Mouse (Mus musculus) ES-E14 (cell line): ENCODE measurements around the gene Mpdu1. TPM values are rescaled to one million over a fixed set of nuclear protein-coding genes. Genes with fewer than 3 reads are reported as not detected.

Experiments
- DNase-seq: peaks from one replicate; pipeline ENCODE4 v3.0.0-alpha.2; 2013; ENCODE audit warnings: low read depth, low spot score
- H3K27ac ChIP-seq: 2 replicates; pipeline ENCODE4 v1.5.1; 2012; ENCODE audit warnings: low read depth, mild to moderate bottlenecking, low read length, moderate library complexity, mixed read lengths; ENCODE audit not compliant: poor library complexity, insufficient read depth, severe bottlenecking
- H3K36me3 ChIP-seq: 2 replicates; pipeline ENCODE4 v1.6.1; 2012; ENCODE audit warnings: mild to moderate bottlenecking, low read length, moderate library complexity, mixed read lengths; ENCODE audit not compliant: control insufficient read depth, poor library complexity, insufficient read depth, severe bottlenecking
- H3K4me1 ChIP-seq, 2 experiments: fragments of 150-350 bp in 1 of 2; sonication (generic) in 1 of 2; 2 replicates each; pipeline ENCODE4 v1.6.1; 2012; ENCODE audit warnings: low read length in 2 of 2, mild to moderate bottlenecking in 1 of 2, mixed read lengths in 1 of 2; ENCODE audit not compliant: control insufficient read depth in 2 of 2, insufficient read depth in 2 of 2, poor library complexity in 1 of 2
- H3K4me3 ChIP-seq, 2 experiments: fragments of 150-350 bp in 1 of 2; sonication (generic) in 1 of 2; 2 replicates each; pipeline ENCODE4 v1.5.1; 2012; ENCODE audit warnings: low read length in 2 of 2, low read depth in 1 of 2, mild to moderate bottlenecking in 1 of 2, mixed read lengths in 1 of 2; ENCODE audit not compliant: insufficient read depth in 1 of 2, poor library complexity in 1 of 2, severe bottlenecking in 1 of 2
- H3K9ac ChIP-seq: 2 replicates; pipeline ENCODE4 v1.6.1; 2012; ENCODE audit warnings: low read depth, mild to moderate bottlenecking, low read length, mixed read lengths; ENCODE audit not compliant: poor library complexity, insufficient read depth, severe bottlenecking
- H3K9me3 ChIP-seq: fragments of 150-350 bp; sonication (generic); 2 replicates; pipeline ENCODE4 v1.6.1; 2012; ENCODE audit warnings: low read depth, mild to moderate bottlenecking, low read length; ENCODE audit not compliant: control insufficient read depth, insufficient read depth
- CHD2 ChIP-seq: IDR thresholded peaks from 2 replicates; pipeline ENCODE4 v1.6.1; 2014; ENCODE audit warnings: mild to moderate bottlenecking, low read depth, low read length, inconsistent platforms
- HCFC1 ChIP-seq: IDR thresholded peaks from 2 replicates; pipeline ENCODE4 v1.6.1; 2012; ENCODE audit warnings: low read length, inconsistent platforms, borderline replicate concordance; ENCODE audit not compliant: insufficient read depth
- MAFK ChIP-seq: IDR thresholded peaks from 2 replicates; pipeline ENCODE4 v1.6.1; 2014; ENCODE audit warnings: mild to moderate bottlenecking, low read depth, low read length, inconsistent platforms; ENCODE audit not compliant: insufficient read depth
- ZC3H11A ChIP-seq: IDR thresholded peaks from 2 replicates; pipeline ENCODE4 v1.6.1; 2012; ENCODE audit warnings: low read depth, mild to moderate bottlenecking, inconsistent platforms, low read length, borderline replicate concordance
- ZNF384 ChIP-seq: IDR thresholded peaks from 2 replicates; pipeline ENCODE4 v1.6.1; 2012; ENCODE audit warnings: low read depth, low read length, inconsistent platforms
- in situ Hi-C, 2 experiments: fragments of 600-800 bp; cut with MboI; formaldehyde crosslinking; loops; one replicate each; pipeline ENCODE4 v1.15.1; 2025; ENCODE audit warnings: low sequenced_read_pairs in 2 of 2, inconsistent platforms in 1 of 2; ENCODE audit not compliant: unreplicated experiment in 2 of 2
- total RNA-seq: library from RNA; depleted of rRNA; stranded (reverse); fragments of 300-350 nt; gene quantifications from 2 replicates; pipeline ENCODE4 v1.2.3, GENCODE M21; 2012; rRNA removed

The Mpdu1 gene
- 258 and 349 TPM in 2 replicates for total RNA-seq

DNA sequence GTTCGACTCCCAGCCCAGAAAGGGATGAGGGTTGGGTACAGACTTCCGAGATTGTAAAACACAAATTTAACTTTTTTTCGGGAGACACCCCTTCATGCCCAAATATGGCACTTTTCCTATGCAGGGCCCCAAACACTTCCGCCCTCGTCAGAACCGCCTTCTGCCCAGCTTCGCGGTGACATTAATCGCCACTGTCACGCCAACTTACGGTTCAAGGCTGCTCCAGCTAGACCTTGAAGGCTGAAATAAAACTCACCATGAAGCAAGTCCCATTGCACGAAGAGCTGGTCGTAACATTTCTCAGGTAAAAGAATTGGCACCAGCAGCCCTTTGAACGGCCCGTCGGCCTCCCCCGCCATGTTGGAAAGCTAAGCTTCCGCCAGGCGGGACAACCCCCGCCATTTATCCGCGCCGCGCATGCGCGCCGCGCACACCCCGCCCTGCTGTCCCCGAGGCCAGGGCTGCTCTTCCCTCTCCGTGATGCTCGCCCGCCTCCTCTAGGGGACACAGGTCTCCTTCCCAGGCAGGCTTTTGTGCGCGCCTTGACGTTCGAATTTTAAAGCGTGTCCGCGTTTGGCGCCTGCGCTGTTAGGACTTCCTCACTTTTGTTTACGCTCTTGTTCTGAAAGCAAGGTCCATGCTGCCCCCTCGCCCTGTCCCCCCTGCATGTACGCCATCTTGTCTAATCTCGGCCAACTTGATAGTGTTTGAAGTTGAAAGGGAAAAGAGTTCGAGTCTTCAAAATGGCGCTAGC is at the start of gene Mpdu1:
Gene Mpdu1, minus strand, starts transcription at position 430 of the 754 bp plus-strand sequence.
- Histone ChIP-seq H3K9me3 (no peaks in the 10 kb centered on the region), H3K36me3 (peaks cover 23% of the 10 kb centered on the region), H3K4me3 (peak within 1 kb of the TSS; percentile 85 to 87), H3K4me1 (peaks cover 0 to 13% of the 10 kb centered on the region in 2 experiments; a peak in 2 of 4 replicates), H3K27ac (peak within 1 kb of the TSS; percentile 96), H3K9ac (peak within 1 kb of the TSS; percentile 94)
- in situ Hi-C loops, result no loop called here
- TF ChIP-seq ZNF384 (peak; percentile 36; the same call in 1 of the 2 replicates), CHD2 (no peak), HCFC1 (peak; percentile 61; the same call in 1 of the 2 replicates), ZC3H11A (no peak), MAFK (no peak)
- DNase-seq, result peak; percentile 90

DNA sequence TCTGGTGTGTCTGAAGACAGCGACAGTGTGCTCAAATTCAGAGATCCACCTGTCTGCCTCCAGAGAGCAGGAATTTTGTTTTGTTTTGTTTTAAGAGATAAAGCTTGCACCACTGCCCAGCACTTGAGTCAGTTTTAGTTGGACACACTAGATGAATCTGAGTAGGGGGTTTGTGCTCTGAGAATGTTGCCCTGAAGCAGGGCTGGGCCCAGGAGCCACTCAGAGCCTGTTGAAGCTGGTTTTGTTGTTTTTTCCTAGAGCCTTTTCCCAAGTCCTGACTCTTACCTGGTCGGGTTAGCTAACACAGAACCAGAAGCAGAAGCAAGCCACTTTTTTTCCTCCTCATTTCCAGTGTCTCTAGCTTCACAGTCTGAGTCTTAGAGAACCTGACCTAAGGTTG is 48.6 kb upstream of the Mpdu1 start:
- no peaks in the 10 kb centered on the region for H3K36me3 ChIP-seq
- H3K9ac ChIP-seq, result peak overlapping the region; percentile 12; the same call in 1 of the 2 replicates
- no peak for TF ChIP-seq CHD2
- TF ChIP-seq ZC3H11A, result no peak
- TF ChIP-seq ZNF384, result no peak
- no peak for TF ChIP-seq HCFC1
- TF ChIP-seq MAFK, result no peak
- no peaks in the 10 kb centered on the region for H3K9me3 ChIP-seq
- peak overlapping the region; percentile 98; the same call in 1 of the 2 replicates for H3K27ac ChIP-seq
- in situ Hi-C loops, result loop anchor here in 1 of 2 experiments (10.0 kb wide), 1 partner anchor 56 kb away; the partner anchor contains the start of gene Sox15
- no peak overlapping the region for H3K4me3 ChIP-seq
- H3K4me1 ChIP-seq, result peaks cover 16 to 21% of the 10 kb centered on the region in 2 experiments
- no peak for DNase-seq

DNA sequence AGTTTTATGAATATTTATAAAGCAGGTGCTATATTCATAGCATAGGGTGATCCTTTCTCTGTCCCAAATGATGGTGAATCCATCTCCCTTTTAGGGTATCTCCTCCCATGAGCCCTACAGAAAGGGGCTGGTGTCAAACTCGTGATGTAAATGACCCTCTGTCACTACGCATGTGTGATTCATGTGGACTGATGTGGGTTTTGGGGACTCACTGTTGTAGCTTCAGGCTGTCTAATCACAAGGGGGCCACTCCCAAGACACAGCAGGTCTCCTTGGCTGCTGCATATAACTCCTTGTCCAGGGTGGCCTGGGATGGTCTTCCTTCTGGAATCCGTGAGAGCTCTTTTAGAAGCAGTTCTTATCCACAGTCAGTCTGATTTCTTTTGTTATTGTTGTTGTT is 48.0 kb upstream of the Mpdu1 start:
- Histone ChIP-seq H3K9me3 (no peaks in the 10 kb centered on the region), H3K27ac (peak overlapping the region; percentile 98), H3K4me3 (no peak overlapping the region), H3K9ac (peak overlapping the region; percentile 63; the same call in 1 of the 2 replicates), H3K4me1 (peaks cover 16 to 21% of the 10 kb centered on the region in 2 experiments), H3K36me3 (no peaks in the 10 kb centered on the region)
- TF ChIP-seq ZC3H11A, result no peak
- no peak for TF ChIP-seq CHD2
- TF ChIP-seq MAFK, result no peak
- TF ChIP-seq ZNF384, result no peak
- TF ChIP-seq HCFC1, result no peak
- DNase-seq, result no peak
- in situ Hi-C loops, result loop anchor here in 1 of 2 experiments (10.0 kb wide), 1 partner anchor 56 kb away; the partner anchor contains the start of gene Sox15

DNA sequence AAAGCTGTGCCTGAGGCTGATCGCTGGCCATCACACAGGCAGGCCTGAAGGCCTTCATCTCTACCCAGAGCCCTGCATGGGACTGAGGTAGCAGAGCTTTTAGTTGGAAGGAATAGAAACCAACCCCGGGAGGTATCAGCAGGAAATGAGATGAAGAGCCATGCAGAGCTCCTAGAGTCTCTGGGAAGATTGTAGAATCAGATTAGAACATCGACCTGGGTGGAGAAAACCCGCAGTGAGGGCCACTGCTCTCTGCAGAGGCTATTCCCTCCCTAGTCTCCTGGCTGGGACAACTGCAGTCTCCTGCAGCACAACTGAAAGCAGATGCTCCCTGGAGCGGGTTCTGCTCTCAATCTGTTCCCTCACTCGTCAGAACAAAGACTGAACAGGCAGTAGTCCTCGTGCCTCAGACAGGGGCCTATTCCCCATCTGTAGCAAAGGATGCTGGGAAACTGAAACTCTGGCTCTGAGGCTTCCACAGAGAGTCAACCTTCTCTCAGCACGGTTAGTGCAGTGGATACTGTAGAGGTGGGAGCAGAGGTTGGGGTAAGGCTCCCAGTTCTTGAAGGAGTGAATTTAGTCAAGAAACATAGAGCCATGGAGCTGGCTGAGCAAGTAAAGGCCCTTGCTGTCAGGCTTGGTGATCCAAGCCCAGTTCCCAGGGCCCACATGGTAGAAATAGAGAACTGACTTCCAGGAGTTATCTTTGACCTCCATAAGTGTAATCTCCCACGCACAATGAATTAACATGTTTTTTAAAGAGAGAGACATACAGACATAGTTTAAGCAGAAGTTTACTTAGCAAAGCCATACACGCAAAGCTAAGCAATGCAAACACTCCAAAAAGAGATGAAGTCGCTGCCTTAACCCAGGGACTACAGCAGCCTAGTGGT is 47.4 kb upstream of the Mpdu1 start:
- in situ Hi-C loops, result loop anchor here in 1 of 2 experiments (10.0 kb wide), 1 partner anchor 55 kb away; the partner anchor contains the start of gene Sox15
- peak overlapping the region; percentile 63; the same call in 1 of the 2 replicates for H3K9ac ChIP-seq
- peak overlapping the region; percentile 98 for H3K27ac ChIP-seq
- no peak overlapping the region; a peak in 1 of 4 replicates for H3K4me3 ChIP-seq
- H3K36me3 ChIP-seq, result no peaks in the 10 kb centered on the region
- no peak for DNase-seq
- no peaks in the 10 kb centered on the region for H3K9me3 ChIP-seq
- TF ChIP-seq HCFC1 (no peak), MAFK (no peak), ZNF384 (no peak), CHD2 (no peak), ZC3H11A (no peak)
- H3K4me1 ChIP-seq, result peaks cover 20 to 25% of the 10 kb centered on the region in 2 experiments
